9 mouse cellular contexts compared by ENCODE assay signal in genomic region chr11:116434287-116434966, GRCm38 (mm10). TPM values are rescaled to one million over a fixed set of nuclear protein-coding genes. Genes with fewer than 3 reads are reported as not detected.
DNase-seq lines count a peak whose midpoint lies in the region; ATAC-seq and TF ChIP-seq lines count a peak whose summit lies in the region.
"Had no signal": no experiment of that assay in that cellular context is flagged by ENCODE, and none has a peak within 500 bp of the region (broad histone marks: within the 10 kb centered on the region; RNA-seq: fewer than 3 reads in every experiment).

No protein-coding gene starts in this region.

- peak; percentile 7 for ATAC-seq in forebrain, embryonic 15.5 days (replicated peaks)
- ATAC-seq in inflammation-experienced regulatory T-cells, adult 6 months, result no peak

- under 1% methylated on average over 53 of the region's 67 CpGs for WGBS in forebrain, embryonic 15.5 days
- under 1% methylated on average over 66 of the region's 67 CpGs for WGBS in hindbrain, embryonic 10.5 days
- WGBS in midbrain, embryonic 10.5 days, result under 1% methylated on average over 37 of the region's 67 CpGs
- under 1% methylated on average over 55 of the region's 67 CpGs for WGBS in small intestine, adult 2 months

- peak; percentile 15; the same call in 1 of the 2 replicates for TF ChIP-seq POLR2A in small intestine, adult 2 months (IDR thresholded peaks at IDR 0.05; ENCODE audit: low read depth, low read length)

- no peak for TF ChIP-seq CTCF in small intestine, adult 2 months (IDR thresholded peaks at IDR 0.05; ENCODE audit: extremely low read depth, insufficient read length, insufficient replicate concordance, low read depth, low read length)

- H3K36me3 ChIP-seq in forebrain, embryonic 15.5 days, result peaks cover 13% of the 10 kb centered on the region; the same call in 1 of the 2 replicates
- H3K36me3 ChIP-seq in hindbrain, embryonic 10.5 days, result peaks cover 37% of the 10 kb centered on the region
- H3K36me3 ChIP-seq in midbrain, embryonic 10.5 days, result peaks cover 36% of the 10 kb centered on the region
- H3K36me3 ChIP-seq in small intestine, adult 2 months (ENCODE audit: control insufficient read depth, insufficient read depth, low read length), result peaks cover 25% of the 10 kb centered on the region

- peak overlapping the region; percentile 84 for H3K4me2 ChIP-seq in forebrain, embryonic 15.5 days (replicated peaks)

- H3K9me3 ChIP-seq in forebrain, embryonic 15.5 days, result no peaks in the 10 kb centered on the region
- no peaks in the 10 kb centered on the region for H3K9me3 ChIP-seq in hindbrain, embryonic 10.5 days
- H3K9me3 ChIP-seq in midbrain, embryonic 10.5 days (replicated peaks), result no peaks in the 10 kb centered on the region

- H3K4me3 ChIP-seq in forebrain, embryonic 15.5 days, result peak overlapping the region; percentile 91
- H3K4me3 ChIP-seq in hindbrain, embryonic 10.5 days, result peak overlapping the region; percentile 99
- peak overlapping the region; percentile 95 for H3K4me3 ChIP-seq in midbrain, embryonic 10.5 days
- peak overlapping the region; percentile 90 for H3K4me3 ChIP-seq in small intestine, adult 2 months (ENCODE audit: low read depth, low read length)

- H3K4me1 ChIP-seq in forebrain, embryonic 15.5 days, result peaks cover 39% of the 10 kb centered on the region
- peaks cover 61% of the 10 kb centered on the region for H3K4me1 ChIP-seq in hindbrain, embryonic 10.5 days (replicated peaks)
- H3K4me1 ChIP-seq in midbrain, embryonic 10.5 days, result peaks cover 58% of the 10 kb centered on the region
- peaks cover 34% of the 10 kb centered on the region for H3K4me1 ChIP-seq in small intestine, adult 2 months (ENCODE audit: control insufficient read depth, insufficient read depth, insufficient read length, low read length)

- intact Hi-C loops in left cerebral cortex, postnatal 25 days (cut with DNase I), result loop anchor here (1.0 kb wide), 1 partner anchor 21 kb away; the partner anchor contains the start of gene Rnf157

- H3K9ac ChIP-seq in forebrain, embryonic 15.5 days (replicated peaks), result peak overlapping the region; percentile 95

- DNase-seq in NIH3T3 (ENCODE audit: low read depth), result peak; percentile 90
- DNase-seq in cerebellum, adult 18-20 months, result peak; percentile 55 to 63
- DNase-seq in hindbrain, embryonic 10.5 days (ENCODE audit: low spot score), result peak; percentile 75
- DNase-seq in left cerebral cortex, postnatal 25 days (ENCODE audit: low spot score in 2 of 2), result peak; percentile 39 to 42
- DNase-seq in midbrain, embryonic 10.5 days (ENCODE audit: low spot score), result peak; percentile 75

- no peaks in the 10 kb centered on the region for H3K27me3 ChIP-seq in forebrain, embryonic 15.5 days
- H3K27me3 ChIP-seq in hindbrain, embryonic 10.5 days (ENCODE audit: insufficient read depth, poor library complexity, severe bottlenecking), result peaks cover 3% of the 10 kb centered on the region; the same call in 1 of the 2 replicates
- peaks cover 15% of the 10 kb centered on the region; the same call in 1 of the 2 replicates for H3K27me3 ChIP-seq in midbrain, embryonic 10.5 days (ENCODE audit: low read depth, poor library complexity, severe bottlenecking)
- H3K27me3 ChIP-seq in small intestine, adult 2 months (ENCODE audit: control insufficient read depth, insufficient read depth, low read length), result no peaks in the 10 kb centered on the region

- peak overlapping the region; percentile 95 for H3K27ac ChIP-seq in forebrain, embryonic 15.5 days (replicated peaks)
- peak overlapping the region; percentile 98 for H3K27ac ChIP-seq in hindbrain, embryonic 10.5 days
- peak overlapping the region; percentile 97 for H3K27ac ChIP-seq in midbrain, embryonic 10.5 days (replicated peaks)
- peak overlapping the region; percentile 90 for H3K27ac ChIP-seq in small intestine, adult 2 months (ENCODE audit: insufficient read depth, low read depth, low read length)

RNA-seq across cellular contexts. Expression of gene Ubald2, which starts 0.5 kb away (rescaled TPM):
- polyA plus RNA-seq in forebrain, embryonic 15.5 days (2015; fragmentation: Nextera tagmentation; extraction: Ambion mirVana), result 58.8 and 59.5 TPM in 2 replicates
- polyA plus RNA-seq in hindbrain, embryonic 10.5 days (2016; fragmentation: Nextera tagmentation; extraction: Ambion mirVana), result 45.8 and 84.5 TPM in 2 replicates
- total RNA-seq in left cerebral cortex, postnatal 25 days (2021), result 10 to 100 TPM; 31.3 to 33.7 TPM
- polyA plus RNA-seq in midbrain, embryonic 10.5 days (2016; fragmentation: Nextera tagmentation; extraction: Ambion mirVana), result 37.5 and 40.9 TPM in 2 replicates
- 192 and 574 TPM in 2 replicates for polyA plus RNA-seq in small intestine, adult 2 months (2012; rRNA removed)
- 10 to 100 TPM; 10.4 to 14.6 (median 10.6) TPM for polyA plus RNA-seq in inflammation-experienced regulatory T-cells, adult 6 months (2017; shearing (Covaris generic))

RNA-seq across cellular contexts. Expression of gene Rnf157, which starts 21.6 kb away (rescaled TPM):
- polyA plus RNA-seq in forebrain, embryonic 15.5 days (2015; fragmentation: Nextera tagmentation; extraction: Ambion mirVana), result 53.4 and 55.6 TPM in 2 replicates
- polyA plus RNA-seq in hindbrain, embryonic 10.5 days (2016; fragmentation: Nextera tagmentation; extraction: Ambion mirVana), result 9.5 and 16.9 TPM in 2 replicates
- 100 to 1,000 TPM; 252 to 278 TPM for total RNA-seq in left cerebral cortex, postnatal 25 days (2021)
- 5.3 and 10.1 TPM in 2 replicates for polyA plus RNA-seq in midbrain, embryonic 10.5 days (2016; fragmentation: Nextera tagmentation; extraction: Ambion mirVana)
- polyA plus RNA-seq in small intestine, adult 2 months (2012; rRNA removed), result 1.4 and 2.3 TPM in 2 replicates
- 10 to 100 TPM in 1 of 3 experiments, 1 to 10 TPM in 2; 3.0 to 15.1 (median 8.5) TPM for polyA plus RNA-seq in inflammation-experienced regulatory T-cells, adult 6 months (2017; shearing (Covaris generic))

RNA-seq across cellular contexts. Expression of gene Qrich2, which starts 31.6 kb away (rescaled TPM):
- not detected in 2 replicates for polyA plus RNA-seq in forebrain, embryonic 15.5 days (2015; fragmentation: Nextera tagmentation; extraction: Ambion mirVana)
- 0.16 and 0.20 TPM in 2 replicates for polyA plus RNA-seq in hindbrain, embryonic 10.5 days (2016; fragmentation: Nextera tagmentation; extraction: Ambion mirVana)
- total RNA-seq in left cerebral cortex, postnatal 25 days (2021), result not detected
- polyA plus RNA-seq in midbrain, embryonic 10.5 days (2016; fragmentation: Nextera tagmentation; extraction: Ambion mirVana), result 0.10 and 0.21 TPM in 2 replicates
- 0.01 and 0.13 TPM in 2 replicates for polyA plus RNA-seq in small intestine, adult 2 months (2012; rRNA removed)
- polyA plus RNA-seq in inflammation-experienced regulatory T-cells, adult 6 months (2017; shearing (Covaris generic)), result not detected
- total RNA-seq: left cerebral cortex, adult 8-10 months had no signal

RNA-seq across cellular contexts. Expression of gene Prpsap1, which starts 59.6 kb away (rescaled TPM):
- 193 and 201 TPM in 2 replicates for polyA plus RNA-seq in forebrain, embryonic 15.5 days (2015; fragmentation: Nextera tagmentation; extraction: Ambion mirVana)
- polyA plus RNA-seq in hindbrain, embryonic 10.5 days (2016; fragmentation: Nextera tagmentation; extraction: Ambion mirVana), result 210 and 236 TPM in 2 replicates
- 10 to 100 TPM; 65.7 to 76.2 TPM for total RNA-seq in left cerebral cortex, postnatal 25 days (2021)
- 224 and 227 TPM in 2 replicates for polyA plus RNA-seq in midbrain, embryonic 10.5 days (2016; fragmentation: Nextera tagmentation; extraction: Ambion mirVana)
- 209 and 451 TPM in 2 replicates for polyA plus RNA-seq in small intestine, adult 2 months (2012; rRNA removed)
- 10 to 100 TPM; 23.4 to 58.2 (median 50.6) TPM for polyA plus RNA-seq in inflammation-experienced regulatory T-cells, adult 6 months (2017; shearing (Covaris generic))
